9 mouse cellular contexts compared by ENCODE assay signal in genomic region chr3:142321930-142322329, GRCm38 (mm10).
A peak's percentile ranks its signal among the peaks of the same experiment; 100 is the strongest.
DNase-seq lines count a peak whose midpoint lies in the region; ATAC-seq and TF ChIP-seq lines count a peak whose summit lies in the region.
"Had no signal": no experiment of that assay in that cellular context is flagged by ENCODE, and none has a peak within 500 bp of the region (broad histone marks: within the 10 kb centered on the region; RNA-seq: fewer than 3 reads in every experiment).

No protein-coding gene starts in this region.

- H3K9me3 ChIP-seq in midbrain, embryonic 14.5 days (ENCODE audit: control insufficient read depth, low read length), result no peaks in the 10 kb centered on the region
- no peaks in the 10 kb centered on the region for H3K9me3 ChIP-seq in midbrain, embryonic 15.5 days
- H3K9me3 ChIP-seq in forebrain, embryonic 13.5 days (replicated peaks), result no peaks in the 10 kb centered on the region
- H3K9me3 ChIP-seq in midbrain, embryonic 16.5 days (replicated peaks; ENCODE audit: control insufficient read depth, low read length, poor library complexity, severe bottlenecking), result no peaks in the 10 kb centered on the region

- no peak for TF ChIP-seq CTCF in kidney, adult 2 months (conservative IDR thresholded peaks at IDR 0.05; ENCODE audit: insufficient read depth, insufficient read length, low read depth, low read length)

- 76% methylated on average over 6 of the region's 6 CpGs for WGBS in midbrain, embryonic 14.5 days
- WGBS in midbrain, embryonic 15.5 days, result 73% methylated on average over 6 of the region's 6 CpGs
- 13% methylated on average over 6 of the region's 6 CpGs for WGBS in kidney, adult 2 months
- WGBS in forebrain, embryonic 13.5 days, result 72% methylated on average over 6 of the region's 6 CpGs
- 73% methylated on average over 6 of the region's 6 CpGs for WGBS in midbrain, embryonic 16.5 days

- no peak overlapping the region for H3K4me3 ChIP-seq in midbrain, embryonic 14.5 days (replicated peaks; ENCODE audit: low read depth, low read length)
- no peak overlapping the region for H3K4me3 ChIP-seq in midbrain, embryonic 15.5 days
- H3K4me3 ChIP-seq in kidney, adult 2 months (ENCODE audit: insufficient read depth, low read depth, low read length), result no peak overlapping the region
- H3K4me3 ChIP-seq in forebrain, embryonic 13.5 days, result no peak overlapping the region
- H3K4me3 ChIP-seq in midbrain, embryonic 16.5 days (ENCODE audit: low read depth, low read length), result no peak overlapping the region
- H3K4me3 ChIP-seq: erythroblast, embryonic 14.5 days had no signal

- no peak overlapping the region for H3K4me2 ChIP-seq in midbrain, embryonic 14.5 days (ENCODE audit: low read length)
- no peak overlapping the region for H3K4me2 ChIP-seq in midbrain, embryonic 15.5 days
- no peak overlapping the region for H3K4me2 ChIP-seq in forebrain, embryonic 13.5 days
- no peak overlapping the region for H3K4me2 ChIP-seq in midbrain, embryonic 16.5 days (ENCODE audit: low read length)

- no peaks in the 10 kb centered on the region for H3K27me3 ChIP-seq in midbrain, embryonic 14.5 days (ENCODE audit: control insufficient read depth, insufficient read depth, low read length)
- no peaks in the 10 kb centered on the region for H3K27me3 ChIP-seq in midbrain, embryonic 15.5 days (replicated peaks)
- no peaks in the 10 kb centered on the region for H3K27me3 ChIP-seq in kidney, adult 2 months (replicated peaks; ENCODE audit: control insufficient read depth, insufficient read depth, low read length)
- H3K27me3 ChIP-seq in forebrain, embryonic 13.5 days, result no peaks in the 10 kb centered on the region
- H3K27me3 ChIP-seq in midbrain, embryonic 16.5 days (ENCODE audit: control insufficient read depth, insufficient read depth, low read depth, low read length), result no peaks in the 10 kb centered on the region

- no peak for TF ChIP-seq POLR2A in kidney, adult 2 months (IDR thresholded peaks at IDR 0.05; ENCODE audit: low read depth, low read length)

- no peaks in the 10 kb centered on the region for H3K36me3 ChIP-seq in midbrain, embryonic 14.5 days (ENCODE audit: control insufficient read depth, insufficient read depth, low read length)
- H3K36me3 ChIP-seq in midbrain, embryonic 15.5 days (replicated peaks), result no peaks in the 10 kb centered on the region
- H3K36me3 ChIP-seq in kidney, adult 2 months (ENCODE audit: control insufficient read depth, insufficient read depth, low read length), result no peaks in the 10 kb centered on the region
- H3K36me3 ChIP-seq in forebrain, embryonic 13.5 days (ENCODE audit: poor library complexity, severe bottlenecking), result no peaks in the 10 kb centered on the region
- H3K36me3 ChIP-seq in midbrain, embryonic 16.5 days (ENCODE audit: control insufficient read depth, insufficient read depth, low read length), result no peaks in the 10 kb centered on the region

- H3K9ac ChIP-seq in midbrain, embryonic 14.5 days (replicated peaks; ENCODE audit: low read length), result no peak overlapping the region
- no peak overlapping the region for H3K9ac ChIP-seq in midbrain, embryonic 15.5 days
- H3K9ac ChIP-seq in forebrain, embryonic 13.5 days, result no peak overlapping the region
- no peak overlapping the region for H3K9ac ChIP-seq in midbrain, embryonic 16.5 days (ENCODE audit: low read depth, low read length)

- H3K4me1 ChIP-seq in midbrain, embryonic 14.5 days (ENCODE audit: control insufficient read depth, insufficient read depth, low read length), result no peaks in the 10 kb centered on the region
- H3K4me1 ChIP-seq in midbrain, embryonic 15.5 days, result no peaks in the 10 kb centered on the region
- no peaks in the 10 kb centered on the region for H3K4me1 ChIP-seq in kidney, adult 2 months (ENCODE audit: control insufficient read depth, insufficient read depth, low read length)
- peaks cover 4% of the 10 kb centered on the region for H3K4me1 ChIP-seq in forebrain, embryonic 13.5 days
- H3K4me1 ChIP-seq in midbrain, embryonic 16.5 days (ENCODE audit: control insufficient read depth, insufficient read depth, low read length), result no peaks in the 10 kb centered on the region

- no peak for ATAC-seq in midbrain, embryonic 14.5 days (ENCODE audit: low FRiP score, low TSS enrichment)
- ATAC-seq in midbrain, embryonic 15.5 days (replicated peaks), result no peak
- no peak for ATAC-seq in forebrain, embryonic 13.5 days
- ATAC-seq in midbrain, embryonic 16.5 days, result no peak

- DNase-seq in midbrain, embryonic 14.5 days, result peak; percentile 27
- DNase-seq in cerebellum, postnatal 36 days, result peak; percentile 21 to 22
- DNase-seq in kidney, adult 2 months, result peak; percentile 91
- DNase-seq in lung, postnatal 25 days (ENCODE audit: low spot score), result peak; percentile 37
- no peak for DNase-seq in retina, postnatal 1 day

- H3K27ac ChIP-seq in midbrain, embryonic 14.5 days (replicated peaks; ENCODE audit: low read depth, low read length), result no peak overlapping the region
- H3K27ac ChIP-seq in midbrain, embryonic 15.5 days, result no peak overlapping the region
- no peak overlapping the region for H3K27ac ChIP-seq in kidney, adult 2 months (ENCODE audit: insufficient read depth, low read depth, low read length)
- H3K27ac ChIP-seq in forebrain, embryonic 13.5 days, result no peak overlapping the region
- H3K27ac ChIP-seq in midbrain, embryonic 16.5 days (ENCODE audit: low read length), result no peak overlapping the region
